Mouse (Mus musculus) heart, adult 2 months (tissue): ENCODE measurements around the gene Gm37240.

Experiments
- CTCF ChIP-seq: fragments of 200-600 bp; IDR thresholded peaks from 2 replicates; pipeline ENCODE4 v1.8.1; 2022; ENCODE audit warnings: antibody characterized with exemption, mild to moderate bottlenecking, moderate library complexity
- EP300 ChIP-seq: fragments of 200-500 bp; IDR thresholded peaks from 2 replicates; pipeline ENCODE4 v1.6.1; 2011; ENCODE audit warnings: low read depth, low read length, control low read depth; ENCODE audit not compliant: insufficient read depth
- POLR2A ChIP-seq: fragments of 200-500 bp; IDR thresholded peaks from 2 replicates; pipeline ENCODE4 v1.6.1; 2011; ENCODE audit warnings: mild to moderate bottlenecking, low read depth, low read length, control low read depth; ENCODE audit not compliant: insufficient read depth

GRCm38 (mm10) chr3:85812010-85812409, 75.3 kb downstream of the Gm37240 start:
- TF ChIP-seq POLR2A (no peak), CTCF (no peak), EP300 (no peak)
